Mouse (Mus musculus): Measurements from ENCODE around the gene Cdk4. TPM values are rescaled to one million over a fixed set of nuclear protein-coding genes. Genes with fewer than 3 reads are reported as not detected.
A peak's percentile ranks its signal among the peaks of the same experiment; 100 is the strongest.
"Not testable (repeated sequence)": the region's sequence is repeated elsewhere in the genome, so short reads cannot be mapped to it uniquely, and the experiment has no call there.

The Cdk4 gene
- total RNA-seq, 2 experiments from 2014 or later = 84.9 to 86.2 TPM

DNA sequence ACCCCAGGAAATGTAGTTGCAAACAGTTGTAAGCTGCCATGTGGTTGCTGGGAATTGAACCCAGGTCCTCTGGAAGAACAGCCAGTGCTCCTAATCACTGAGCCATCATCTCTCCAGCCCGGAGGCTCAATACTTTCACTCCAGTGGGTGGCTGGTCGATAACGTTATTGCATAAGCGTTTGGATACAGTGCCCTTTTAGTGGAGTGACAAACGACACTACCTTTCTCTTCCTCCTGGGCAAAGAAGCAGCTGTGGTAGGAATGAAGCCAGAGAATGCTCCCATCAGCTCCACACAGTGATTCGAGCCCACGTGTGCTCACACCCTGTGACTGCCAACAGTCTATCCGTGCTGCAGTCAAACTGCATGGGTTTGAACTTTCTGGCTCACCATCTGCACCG, 7.9 kb downstream of the Cdk4 start:
- intact Hi-C loops (cut with DNase I) = no loop called here

DNA sequence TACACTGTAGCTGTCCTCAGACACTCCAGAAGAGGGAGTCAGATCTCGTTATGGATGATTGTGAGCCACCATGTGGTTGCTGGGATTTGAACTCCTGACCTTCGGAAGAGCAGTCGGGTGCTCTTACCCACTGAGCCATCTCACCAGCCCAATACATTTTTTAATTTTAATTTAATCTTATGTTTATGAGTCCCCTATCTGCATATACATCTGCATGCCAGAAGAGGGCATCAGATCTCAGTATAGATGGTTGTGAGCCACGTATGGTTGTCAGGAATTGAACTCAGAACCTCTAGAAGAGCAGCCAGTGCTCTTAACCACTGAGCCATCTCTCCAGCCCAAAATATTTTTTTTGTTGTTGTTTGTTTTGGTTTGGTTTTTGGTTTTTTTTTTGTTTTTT, 8.9 kb downstream of the Cdk4 start:
- DNase-seq (ENCODE audit: low spot score in 2 of 2); intact Hi-C loops (cut with DNase I): not testable (repeated sequence)

More for the DNA sequence above, 7.9 kb downstream of the Cdk4 start:
- no peak for DNase-seq (ENCODE audit: low spot score in 2 of 2)

DNA sequence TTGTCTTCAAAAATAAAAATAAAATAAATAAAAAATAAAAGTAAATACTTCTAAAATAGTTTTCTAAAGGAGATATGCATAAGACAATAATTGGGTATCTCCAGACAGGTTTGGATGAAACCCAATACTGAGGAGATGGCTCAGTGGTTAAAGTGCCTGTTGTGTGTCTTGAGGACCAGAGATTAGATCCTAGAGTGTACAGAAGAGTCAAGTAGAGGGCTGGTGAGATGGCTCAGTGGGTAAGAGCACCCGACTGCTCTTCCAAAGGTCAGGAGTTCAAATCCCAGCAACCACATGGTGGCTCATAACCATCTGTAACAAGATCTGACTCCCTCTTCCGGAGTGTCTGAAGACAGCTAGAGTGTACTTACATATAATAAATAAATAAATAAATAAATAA, 9.6 kb downstream of the Cdk4 start:
- intact Hi-C loops (cut with DNase I); DNase-seq (ENCODE audit: low spot score in 2 of 2): not testable (repeated sequence)

DNA sequence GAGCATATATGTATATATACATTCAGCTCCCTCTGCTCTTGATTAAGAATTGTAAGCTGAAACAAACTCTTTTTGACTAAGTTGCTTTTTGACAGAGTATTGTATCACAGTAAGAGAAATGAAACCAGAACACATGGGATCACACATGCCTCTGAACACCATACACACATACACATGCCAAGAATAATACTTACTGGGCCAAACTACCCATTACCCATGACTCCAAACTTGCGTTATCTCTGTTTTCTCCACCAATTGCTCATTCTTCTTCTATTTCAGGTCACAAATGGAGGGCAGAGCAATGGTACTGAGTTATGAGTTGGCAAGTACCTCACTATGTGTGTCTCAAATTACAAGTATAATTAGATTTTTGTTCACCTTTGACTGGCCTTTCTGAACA, 10.6 kb downstream of the Cdk4 start:
- intact Hi-C loops (cut with DNase I) = no loop called here
- DNase-seq (ENCODE audit: low spot score in 2 of 2) = no peak

DNA sequence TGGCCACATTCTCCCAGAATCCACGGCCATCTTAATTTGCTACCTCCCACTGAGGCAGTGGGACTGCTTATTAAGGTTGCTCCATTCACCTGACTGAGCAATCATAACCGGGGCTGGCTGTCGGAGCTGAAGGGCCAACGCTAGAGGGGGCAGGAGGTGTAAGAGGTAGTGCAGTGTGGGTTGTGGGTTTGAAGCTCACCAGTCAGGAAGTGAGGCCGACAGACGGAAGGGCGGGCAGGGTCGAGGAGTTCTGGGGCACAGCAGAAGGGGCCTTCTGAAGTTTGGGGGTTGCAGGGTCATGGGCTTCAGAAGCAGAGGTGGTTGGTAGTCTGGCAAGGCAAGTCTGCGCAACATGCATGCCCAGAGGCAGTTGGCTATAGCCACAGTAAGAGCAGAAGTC, 11.7 kb downstream of the Cdk4 start, which contains the start of gene Agap2:
TSS of gene Agap2 (plus strand) at position 205 of the 400 bp plus-strand sequence.
- intact Hi-C loops (cut with DNase I) = loop anchor here (5.0 kb wide), 1 partner anchor 92 kb away; the partner anchor contains the start of gene B4galnt1
- DNase-seq (ENCODE audit: low spot score in 2 of 2) = no peak

DNA sequence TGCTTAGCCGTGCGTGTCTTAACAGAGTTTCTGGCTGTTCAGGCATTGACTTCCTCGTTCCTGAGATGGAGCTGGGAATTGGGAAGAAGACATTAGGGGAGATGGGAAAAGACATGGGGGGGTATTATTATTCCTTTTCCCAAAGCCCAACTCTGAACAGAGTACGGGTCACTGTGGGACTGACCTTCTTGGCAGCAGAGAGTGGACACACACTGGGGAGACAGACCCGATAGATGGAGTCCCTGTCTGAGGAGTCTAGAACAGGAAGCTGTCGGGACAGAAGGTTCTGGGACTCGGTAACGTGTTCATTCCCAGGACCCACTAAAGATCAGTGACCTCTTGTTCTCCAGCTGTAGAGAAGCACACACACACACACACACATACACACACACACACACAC, 12.3 kb downstream of the Cdk4 start:
- no peak for DNase-seq (ENCODE audit: low spot score in 2 of 2)

DNA sequence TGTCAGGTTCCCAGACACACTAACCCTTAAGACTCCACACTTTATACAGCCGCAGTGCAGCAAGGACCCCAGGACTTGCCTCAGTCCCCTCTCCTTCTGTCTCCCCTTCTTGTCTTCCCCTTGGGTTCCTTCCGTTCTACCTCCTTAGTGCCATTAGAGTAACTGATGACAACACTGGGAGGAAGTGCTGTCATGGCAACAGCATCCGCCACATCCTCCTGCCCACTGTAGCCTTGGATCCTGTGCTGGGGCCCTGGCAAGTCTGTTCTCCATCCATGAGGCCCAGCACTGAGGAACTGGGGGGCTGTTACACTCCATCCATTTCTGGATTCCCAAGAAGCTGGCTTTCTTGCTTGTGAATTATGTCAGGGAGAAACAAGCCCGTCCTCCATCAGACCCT, 12.7 kb downstream of the Cdk4 start:
- DNase-seq (ENCODE audit: low spot score in 2 of 2) = peak in 1 of 2 experiments; percentile 68
- intact Hi-C loops (cut with DNase I) = loop anchor here (5.0 kb wide), 1 partner anchor 91 kb away; the partner anchor contains the start of gene B4galnt1

More for the DNA sequence above, 12.3 kb downstream of the Cdk4 start:
- intact Hi-C loops (cut with DNase I) = loop anchor here (5.0 kb wide), 1 partner anchor 92 kb away; the partner anchor contains the start of gene B4galnt1

DNA sequence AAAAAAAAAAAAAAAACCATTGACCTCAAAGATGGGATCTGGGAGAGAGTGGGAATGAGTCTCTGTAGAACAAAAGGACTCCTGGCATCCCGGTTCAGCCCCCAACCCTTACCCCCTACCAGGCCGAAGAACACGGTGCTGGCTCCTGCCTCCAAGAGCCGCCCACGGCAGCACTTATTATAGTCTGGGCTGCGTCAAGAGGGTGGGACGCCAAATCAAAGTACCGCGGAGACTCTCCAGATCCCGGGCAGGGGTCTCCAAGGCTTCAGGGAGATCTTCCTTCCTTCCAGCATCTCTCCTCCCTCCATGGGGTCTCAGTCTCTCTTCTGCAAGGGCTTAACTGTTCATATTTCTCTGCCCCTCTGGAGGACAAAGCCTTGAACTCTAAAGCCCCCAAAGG, 14.2 kb downstream of the Cdk4 start:
- intact Hi-C loops (cut with DNase I) = loop anchor here (5.0 kb wide), 1 partner anchor 90 kb away; the partner anchor contains the start of gene B4galnt1
- DNase-seq (ENCODE audit: low spot score in 2 of 2) = peak in 1 of 2 experiments; percentile 74

DNA sequence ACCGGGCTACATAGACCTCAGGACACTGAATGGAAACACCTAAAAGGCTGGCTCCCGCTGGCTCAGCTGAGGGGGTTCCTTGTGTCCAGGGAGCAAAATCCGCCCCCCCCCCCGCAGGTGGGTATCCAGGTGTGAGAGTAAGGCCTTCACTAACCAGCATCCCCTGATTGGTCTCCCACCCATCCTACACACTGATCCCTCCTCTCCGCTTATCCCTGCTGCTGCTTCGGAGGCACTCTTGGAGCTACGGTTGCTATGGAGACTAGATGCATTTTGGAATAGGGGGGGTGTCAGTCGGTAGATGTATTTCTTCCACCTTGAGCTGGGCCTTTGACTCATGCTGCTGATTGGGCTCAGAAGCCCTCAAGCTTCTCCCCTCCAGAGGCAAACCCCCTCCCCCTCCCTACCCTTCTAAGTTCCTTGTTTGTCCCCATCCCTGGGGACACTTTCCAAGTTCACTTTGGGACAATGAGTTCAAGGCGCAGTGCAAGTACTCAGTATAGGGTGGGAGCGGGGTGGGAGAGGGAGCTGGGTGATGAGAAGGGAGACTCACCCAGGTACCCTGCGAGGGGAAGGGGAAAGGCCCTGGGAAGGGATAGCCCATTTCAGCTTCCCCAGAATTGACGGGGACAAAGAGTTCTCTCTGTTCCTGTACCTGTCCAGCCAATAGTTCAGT, 14.8 kb downstream of the Cdk4 start:
- intact Hi-C loops (cut with DNase I) = loop anchor here (5.0 kb wide), 1 partner anchor 89 kb away; the partner anchor contains the start of gene B4galnt1
- DNase-seq (ENCODE audit: low spot score in 2 of 2) = peak in 1 of 2 experiments; percentile 93

DNA sequence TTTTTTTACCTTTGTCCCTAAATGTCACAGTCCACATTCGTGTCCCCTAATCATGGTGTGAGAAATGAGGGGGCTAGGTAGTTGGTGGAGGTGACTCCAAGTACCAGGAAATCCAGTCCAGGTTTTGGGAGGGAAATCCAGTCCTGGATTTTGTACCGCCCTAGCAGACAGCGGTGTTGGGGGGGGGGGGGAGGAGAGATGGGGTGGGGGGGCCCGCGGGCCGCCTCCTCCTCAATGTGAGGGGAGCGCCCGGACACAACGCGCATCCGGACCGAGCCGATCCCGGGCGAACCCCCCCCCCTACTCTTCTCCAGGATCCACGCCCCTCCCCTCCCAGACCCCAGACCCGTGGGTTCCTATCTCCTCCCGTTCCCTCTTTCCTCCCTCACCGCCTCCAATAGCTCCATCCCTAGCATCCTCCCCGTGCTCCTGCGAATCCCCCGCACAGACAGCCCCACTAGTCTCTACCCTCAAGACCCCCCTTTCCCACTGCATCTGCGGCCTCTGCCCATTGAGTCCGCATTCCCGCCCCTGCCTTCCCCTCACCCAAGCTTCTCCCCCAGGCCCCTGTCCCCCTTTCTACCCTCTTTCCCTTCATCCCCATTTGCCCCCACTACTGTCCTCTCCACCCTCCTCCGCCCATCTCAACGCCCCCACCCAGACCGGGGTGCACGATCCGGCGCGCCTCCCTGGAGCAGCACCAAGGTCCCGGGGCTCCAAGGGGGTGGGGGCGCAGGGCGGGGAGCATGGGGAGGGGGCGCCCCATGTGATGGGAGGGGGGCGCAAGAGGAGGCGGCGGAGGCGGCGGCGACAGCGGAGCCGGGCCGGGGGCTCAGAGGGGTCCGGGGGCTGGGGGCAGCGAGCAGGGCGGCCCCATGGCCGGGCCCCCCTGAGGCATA, 15.6 kb downstream of the Cdk4 start:
- intact Hi-C loops (cut with DNase I) = loop anchor here (5.0 kb wide), 1 partner anchor 88 kb away; the partner anchor contains the start of gene B4galnt1
- DNase-seq (ENCODE audit: low spot score in 2 of 2) = peak in 1 of 2 experiments; percentile 80

DNA sequence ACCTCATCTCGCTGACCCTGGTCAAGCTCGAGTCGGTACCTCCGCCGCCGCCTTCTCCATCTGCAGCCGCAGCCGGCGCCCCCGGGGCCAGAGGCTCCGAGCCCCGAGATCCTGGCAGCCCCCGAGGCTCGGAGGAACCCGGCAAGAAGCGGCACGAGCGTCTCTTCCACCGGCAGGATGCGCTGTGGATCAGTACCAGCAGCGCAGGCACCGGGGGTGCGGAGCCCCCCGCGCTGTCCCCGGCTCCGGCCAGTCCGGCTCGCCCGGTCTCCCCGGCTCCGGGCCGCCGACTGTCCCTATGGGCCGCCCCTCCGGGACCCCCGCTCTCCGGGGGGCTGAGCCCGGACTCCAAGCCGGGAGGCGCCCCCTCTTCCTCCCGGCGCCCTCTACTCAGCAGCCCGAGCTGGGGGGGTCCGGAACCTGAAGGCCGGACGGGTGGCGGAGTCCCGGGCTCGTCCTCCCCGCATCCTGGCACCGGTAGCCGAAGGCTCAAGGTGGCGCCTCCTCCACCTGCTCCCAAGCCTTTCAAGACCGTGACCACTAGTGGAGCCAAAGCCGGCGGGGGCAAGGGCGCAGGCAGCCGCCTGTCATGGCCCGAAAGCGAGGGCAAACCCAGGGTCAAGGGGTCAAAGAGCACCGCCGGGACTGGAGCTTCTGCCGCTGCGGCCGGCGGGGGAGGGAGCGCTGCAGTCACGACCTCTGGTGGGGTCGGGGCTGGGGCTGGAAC, 16.5 kb downstream of the Cdk4 start:
- no peak for DNase-seq (ENCODE audit: low spot score in 2 of 2)
- intact Hi-C loops (cut with DNase I) = loop anchor here (1.0 to 5.0 kb wide), 2 partner anchors 11 to 87 kb away; partner anchors contain the start of gene B4galnt1

DNA sequence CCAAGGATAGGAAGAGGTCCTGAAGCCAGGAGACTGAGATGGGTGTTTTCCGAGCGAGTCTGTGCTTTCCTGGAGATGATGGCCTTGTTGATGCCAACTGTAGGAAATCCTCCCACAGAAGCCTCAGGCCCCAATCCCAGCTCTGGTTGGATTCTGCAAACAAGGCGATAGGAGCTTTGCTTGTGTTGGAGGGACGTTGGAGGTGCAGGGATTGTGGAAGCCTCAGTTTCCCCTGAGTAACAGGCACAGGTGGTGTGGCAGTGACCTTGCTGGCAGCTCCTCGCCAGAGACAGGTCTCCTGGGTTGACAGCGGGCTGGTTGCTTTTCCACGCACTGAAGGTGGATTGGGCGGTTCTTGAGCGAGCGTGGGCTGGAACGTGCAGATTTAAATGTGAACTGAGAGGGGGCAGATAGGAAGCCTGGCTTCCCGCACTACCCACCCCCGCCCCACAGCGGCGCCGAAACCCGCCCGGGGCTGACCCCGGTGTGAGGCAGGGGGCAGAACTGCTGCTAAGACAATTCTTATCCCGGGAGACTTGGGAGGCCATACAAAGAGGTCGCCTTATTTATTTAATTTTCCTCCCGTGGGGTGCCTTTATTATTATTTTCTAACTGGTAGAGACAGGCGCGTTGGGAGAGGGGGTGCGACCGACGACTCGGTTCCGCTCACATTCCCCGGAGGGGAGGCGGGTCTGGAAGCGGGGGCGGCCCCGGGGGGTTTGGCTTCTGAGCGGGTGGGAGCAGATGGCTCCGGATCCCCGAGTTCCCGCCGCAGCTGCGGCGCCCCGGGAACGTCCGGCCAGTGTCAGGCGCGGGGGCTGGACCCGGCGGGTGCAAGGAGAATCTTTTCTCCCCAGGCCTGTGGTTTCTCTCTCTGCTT, 17.8 kb downstream of the Cdk4 start:
- intact Hi-C loops (cut with DNase I) = loop anchor here (1.0 kb wide), 1 partner anchor 10 kb away; no protein-coding TSS in a partner anchor
- DNase-seq (ENCODE audit: low spot score in 2 of 2) = peak in 1 of 2 experiments; percentile 72

DNA sequence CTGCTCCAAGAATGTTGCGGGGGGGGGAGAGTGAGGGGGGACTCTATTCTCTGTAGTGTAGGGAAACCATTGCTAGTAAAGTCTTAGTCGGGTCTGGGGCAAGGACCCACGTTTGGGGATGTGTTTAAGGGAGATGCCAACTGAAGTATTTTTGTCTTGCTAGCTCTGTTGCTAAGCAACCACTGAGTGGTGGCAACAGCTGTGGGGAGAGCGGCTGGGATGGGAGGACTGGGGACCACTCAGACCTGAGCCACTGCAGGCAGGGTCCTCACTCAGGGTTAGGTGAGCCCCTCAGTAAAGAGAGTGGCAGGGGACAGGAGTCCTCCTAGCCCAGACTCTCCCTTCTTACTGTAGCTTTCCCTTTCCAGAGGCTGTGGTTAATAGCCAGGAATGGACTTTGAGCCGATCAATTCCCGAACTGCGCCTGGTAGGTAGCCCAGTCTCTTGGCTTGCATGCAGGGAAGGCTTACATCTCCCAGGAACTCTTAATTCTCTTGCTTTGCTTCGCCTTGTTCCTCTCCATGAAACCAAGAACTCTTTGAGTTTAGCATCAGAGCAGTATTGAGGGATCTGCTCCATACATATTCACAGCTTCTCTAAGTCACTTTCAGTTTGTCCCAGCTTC, 18.8 kb downstream of the Cdk4 start:
- peak in 1 of 2 experiments; percentile 64 for DNase-seq (ENCODE audit: low spot score in 2 of 2)

DNA sequence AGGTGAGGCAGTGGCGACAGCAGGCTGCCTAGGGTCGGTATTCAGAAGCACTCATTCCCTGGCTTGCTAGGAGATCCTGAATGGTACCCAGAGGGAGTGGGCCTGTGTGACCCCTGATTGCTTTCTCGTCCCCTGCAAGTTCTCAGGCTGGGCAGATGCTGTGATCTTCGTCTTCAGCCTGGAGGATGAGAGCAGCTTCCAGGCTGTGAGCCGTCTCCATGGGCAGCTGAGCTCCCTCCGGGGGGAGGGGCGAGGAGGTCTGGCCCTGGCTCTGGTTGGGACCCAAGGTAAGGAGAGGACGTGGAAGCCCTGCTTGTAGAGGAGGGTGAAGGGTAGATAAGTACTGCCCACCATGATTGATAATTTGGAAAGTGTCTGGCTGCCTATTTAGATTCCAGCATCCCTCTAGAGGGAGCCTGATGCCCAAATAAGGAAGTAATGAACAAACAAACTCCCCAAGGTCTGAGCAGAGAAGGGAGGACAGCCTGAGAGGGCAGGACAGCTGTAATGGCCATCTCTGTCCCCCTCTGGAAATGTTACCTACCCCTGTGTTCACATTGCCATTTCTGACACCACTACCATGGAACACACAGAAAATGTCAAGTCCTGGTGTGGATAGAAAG, 20.1 kb downstream of the Cdk4 start:
- intact Hi-C loops (cut with DNase I) = no loop called here
- DNase-seq (ENCODE audit: low spot score in 2 of 2) = no peak

More for the DNA sequence above, 18.8 kb downstream of the Cdk4 start:
- intact Hi-C loops (cut with DNase I) = no loop called here

DNA sequence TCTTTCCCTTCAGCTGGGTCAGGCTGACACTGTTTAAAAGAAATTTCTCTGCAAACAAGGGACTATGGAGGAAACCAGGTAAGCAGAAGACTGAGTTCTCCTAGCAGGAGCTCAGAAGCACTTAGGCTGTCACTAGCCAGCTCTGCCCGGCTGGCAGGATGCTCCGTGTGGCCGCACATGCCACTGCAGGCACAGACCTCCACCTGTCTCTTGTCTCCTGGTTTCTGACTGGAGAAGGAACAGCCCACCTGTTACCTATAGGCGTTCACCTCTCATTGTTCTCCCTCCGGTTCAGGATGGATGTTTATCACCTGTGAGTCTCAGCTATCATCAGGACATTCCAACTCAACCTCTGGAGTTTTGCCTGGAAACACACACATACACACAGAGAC, 20.6 kb downstream of the Cdk4 start:
- intact Hi-C loops (cut with DNase I) = no loop called here
- DNase-seq (ENCODE audit: low spot score in 2 of 2) = no peak

DNA sequence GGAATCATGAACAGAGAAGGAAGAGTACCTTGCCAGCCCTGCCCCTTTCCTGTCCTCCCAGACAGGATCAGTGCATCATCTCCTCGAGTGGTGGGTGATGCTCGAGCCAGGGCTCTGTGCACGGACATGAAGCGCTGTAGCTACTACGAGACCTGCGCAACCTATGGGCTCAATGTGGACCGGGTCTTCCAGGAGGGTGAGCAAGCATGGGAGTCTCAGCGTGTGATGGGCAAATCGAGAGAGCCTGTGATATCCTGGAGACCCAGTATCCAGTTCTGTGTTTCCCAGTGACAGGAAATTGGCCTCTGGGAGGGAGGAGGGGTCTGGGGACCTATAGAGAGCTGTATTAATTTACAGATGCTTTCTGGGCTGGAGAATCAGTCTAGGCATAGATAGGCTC, 21.7 kb downstream of the Cdk4 start:
- intact Hi-C loops (cut with DNase I) = no loop called here
- DNase-seq (ENCODE audit: low spot score in 2 of 2) = no peak

DNA sequence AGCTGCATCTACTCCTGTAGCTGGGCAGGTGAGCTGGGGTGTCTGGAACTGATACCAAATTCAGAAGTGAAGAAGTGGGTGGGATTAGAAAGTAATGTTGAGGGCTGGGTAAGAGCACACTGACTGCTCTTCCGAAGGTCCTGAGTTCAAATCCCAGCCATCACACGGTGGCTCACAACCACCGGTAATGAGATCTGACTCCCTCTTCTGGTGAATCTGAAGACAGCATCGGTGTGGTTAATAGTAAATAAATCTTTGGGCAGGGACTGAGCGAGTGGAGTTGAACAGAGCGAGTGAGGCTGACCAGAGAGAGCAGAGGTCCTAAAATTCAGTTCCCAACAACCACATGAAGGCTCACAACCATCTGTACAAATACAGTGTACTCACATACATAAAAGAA, 22.3 kb downstream of the Cdk4 start:
- intact Hi-C loops (cut with DNase I) = no loop called here
- DNase-seq (ENCODE audit: low spot score in 2 of 2) = no peak

All from left cerebral cortex, postnatal 25 days (tissue).